Mouse (Mus musculus): ENCODE measurements around the gene Erbb4.

DNA sequence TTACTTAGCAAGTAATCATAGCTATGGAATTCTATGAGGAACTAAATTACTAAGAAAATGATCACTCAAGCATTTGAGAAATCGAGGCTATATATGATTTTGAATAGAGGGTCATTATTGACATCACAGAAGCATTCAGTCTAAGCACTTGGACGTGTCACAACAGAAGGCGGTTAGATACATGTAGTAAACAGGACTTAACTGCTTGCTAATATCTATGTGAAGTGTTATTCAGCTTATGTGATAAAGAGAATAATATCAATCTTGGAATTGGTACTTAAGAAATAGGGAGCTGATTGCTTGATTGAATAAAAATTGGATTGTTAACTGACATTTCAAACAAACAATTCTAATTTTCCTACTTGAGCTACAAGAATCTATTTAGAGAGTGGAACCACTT is 190.0 kb downstream of the Erbb4 start:
- TF ChIP-seq POLR2A (IDR thresholded peaks at IDR 0.05; ENCODE audit: insufficient read length, low read depth) (no peak), E2F4 (IDR thresholded peaks at IDR 0.05; ENCODE audit: insufficient read depth) (no peak), MAX (IDR thresholded peaks at IDR 0.05; ENCODE audit: low read depth) (no peak), MYOD1 (IDR thresholded peaks at IDR 0.05; ENCODE audit: control insufficient read depth in 1 of 3, insufficient read length in 2 of 3, low read depth in 2 of 3) (no peak), POLR2AphosphoS2 (IDR thresholded peaks at IDR 0.05; ENCODE audit: insufficient read length, low read depth) (no peak)
